Mouse (Mus musculus): Measurements from ENCODE around the gene Tmbim1. TPM values are rescaled to one million over a fixed set of nuclear protein-coding genes. Genes with fewer than 3 reads are reported as not detected.
"Not testable (repeated sequence)": the region's sequence is repeated elsewhere in the genome, so short reads cannot be mapped to it uniquely, and the experiment has no call there.

The Tmbim1 gene
- polyA plus RNA-seq, 1 experiment from 2014 or later = 10.7 TPM

GRCm38 (mm10) chr1:74338013-74338412 lies 32.6 kb upstream of the Tmbim1 start:
- Histone ChIP-seq H3K9me3 (replicated peaks) (no peaks in the 10 kb centered on the region), H3K4me1 (peaks cover 36% of the 10 kb centered on the region), H3K27me3 (ENCODE audit: low read depth, poor library complexity, severe bottlenecking) (no peaks in the 10 kb centered on the region), H3K4me3 (no peak overlapping the region), H3K36me3 (peaks cover 21% of the 10 kb centered on the region), H3K27ac (no peak overlapping the region; the same call in 1 of the 2 replicates)
- WGBS = 87% methylated on average over 5 of the region's 5 CpGs
- no peak for DNase-seq (ENCODE audit: low spot score)

DNA sequence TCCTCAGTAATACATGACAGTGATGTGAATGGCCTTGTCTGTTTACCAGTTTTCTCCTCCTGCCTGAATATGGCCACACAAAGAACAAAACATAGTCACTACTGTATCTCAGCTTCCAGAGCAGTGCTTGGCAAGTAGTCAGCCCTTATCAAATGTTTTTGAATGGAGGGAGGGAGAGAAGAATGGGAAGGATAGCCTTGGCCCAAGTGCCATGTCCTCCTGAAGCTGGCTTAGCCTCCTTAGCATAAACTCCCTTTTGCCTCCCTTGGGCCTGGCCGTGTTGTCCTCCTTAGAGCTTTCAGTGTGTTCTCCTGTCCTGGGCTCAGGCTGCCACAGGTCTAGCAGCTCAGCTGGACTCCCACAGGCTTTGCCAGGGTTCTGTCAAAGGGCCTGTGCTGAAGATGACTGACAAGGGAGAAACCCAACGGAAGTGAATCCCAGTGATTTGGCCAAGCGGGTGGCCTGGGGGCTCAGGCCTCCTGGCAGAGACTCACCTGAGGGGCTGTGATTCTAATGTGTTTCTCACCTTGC lies 31.9 kb upstream of the Tmbim1 start:
- H3K4me1 ChIP-seq = peaks cover 36% of the 10 kb centered on the region
- WGBS = 81% methylated on average over 3 of the region's 3 CpGs

GRCm38 (mm10) chr1:74335436-74336170 lies 30.2 kb upstream of the Tmbim1 start:
- Histone ChIP-seq H3K4me1 (peaks cover 53% of the 10 kb centered on the region), H3K36me3 (peaks cover 21% of the 10 kb centered on the region), H3K4me3 (no peak overlapping the region), H3K27me3 (ENCODE audit: low read depth, poor library complexity, severe bottlenecking) (no peaks in the 10 kb centered on the region), H3K27ac (no peak overlapping the region), H3K9me3 (replicated peaks) (no peaks in the 10 kb centered on the region)
- DNase-seq (ENCODE audit: low spot score) = peak; percentile 26
- 83% methylated on average over 6 of the region's 6 CpGs for WGBS

More for the DNA sequence above, 31.9 kb upstream of the Tmbim1 start:
- H3K27ac ChIP-seq = no peak overlapping the region
- peaks cover 21% of the 10 kb centered on the region for H3K36me3 ChIP-seq
- DNase-seq (ENCODE audit: low spot score) = peak; percentile 26
- no peaks in the 10 kb centered on the region for H3K9me3 ChIP-seq (replicated peaks)
- H3K27me3 ChIP-seq (ENCODE audit: low read depth, poor library complexity, severe bottlenecking) = no peaks in the 10 kb centered on the region
- no peak overlapping the region for H3K4me3 ChIP-seq

DNA sequence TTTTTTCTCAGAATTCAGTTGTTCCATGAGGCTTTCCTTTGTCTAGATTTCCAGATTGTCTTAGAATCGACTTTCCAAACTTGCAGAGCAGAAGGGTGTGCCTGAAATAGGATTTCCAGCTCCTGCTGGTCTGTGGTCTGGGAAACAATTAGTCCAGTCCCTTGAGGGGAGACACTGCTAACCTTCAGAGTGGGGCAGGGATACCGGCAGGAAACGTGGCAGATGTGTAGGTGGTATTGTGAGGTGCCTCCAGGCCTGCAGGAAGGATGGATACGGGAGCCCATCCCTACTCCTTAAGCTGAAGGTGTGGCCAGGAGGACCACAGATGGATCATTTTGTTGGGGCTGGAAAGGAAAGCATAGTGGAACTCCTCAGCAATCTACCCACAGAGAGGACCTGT lies 29.6 kb upstream of the Tmbim1 start:
- no peaks in the 10 kb centered on the region for H3K9me3 ChIP-seq (replicated peaks)
- DNase-seq (ENCODE audit: low spot score) = peak; percentile 30
- peak overlapping the region; percentile 25; the same call in 1 of the 2 replicates for H3K27ac ChIP-seq
- H3K4me1 ChIP-seq = peaks cover 56% of the 10 kb centered on the region
- H3K36me3 ChIP-seq = peaks cover 15% of the 10 kb centered on the region
- no peaks in the 10 kb centered on the region for H3K27me3 ChIP-seq (ENCODE audit: low read depth, poor library complexity, severe bottlenecking)
- WGBS = 78% methylated on average over 4 of the region's 4 CpGs
- H3K4me3 ChIP-seq = no peak overlapping the region

DNA sequence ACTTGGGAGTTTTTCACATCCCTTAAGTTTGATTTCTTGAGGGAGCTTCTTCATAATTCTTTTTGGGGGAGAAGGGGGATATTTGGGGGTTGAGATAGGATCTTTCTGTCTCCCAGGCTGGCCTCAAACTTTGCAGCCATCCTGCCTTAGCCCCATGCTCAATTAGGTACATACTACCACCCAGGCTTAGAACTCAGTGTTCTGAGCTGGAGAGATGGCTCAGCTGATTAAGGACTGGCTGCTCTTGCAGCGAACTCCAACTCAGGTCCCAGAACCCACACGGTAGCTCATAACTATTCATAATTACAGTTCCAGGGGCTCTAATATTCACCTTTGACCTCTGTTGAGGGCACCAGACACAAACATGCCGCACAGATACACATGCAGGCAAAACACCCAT lies 29.2 kb upstream of the Tmbim1 start:
- no peak overlapping the region for H3K4me3 ChIP-seq
- WGBS = 82% methylated on average over 3 of the region's 3 CpGs
- peaks cover 56% of the 10 kb centered on the region for H3K4me1 ChIP-seq
- H3K9me3 ChIP-seq (replicated peaks) = no peaks in the 10 kb centered on the region
- H3K27ac ChIP-seq = peak overlapping the region; percentile 25; the same call in 1 of the 2 replicates
- H3K36me3 ChIP-seq = peaks cover 11% of the 10 kb centered on the region
- no peak for DNase-seq (ENCODE audit: low spot score)
- no peaks in the 10 kb centered on the region for H3K27me3 ChIP-seq (ENCODE audit: low read depth, poor library complexity, severe bottlenecking)

GRCm38 (mm10) chr1:74332930-74333329 lies 27.5 kb upstream of the Tmbim1 start:
- DNase-seq (ENCODE audit: low spot score) = no peak
- no peaks in the 10 kb centered on the region for H3K27me3 ChIP-seq (ENCODE audit: low read depth, poor library complexity, severe bottlenecking)
- peaks cover 49% of the 10 kb centered on the region for H3K4me1 ChIP-seq
- peak overlapping the region; percentile 82 for H3K27ac ChIP-seq
- 6% methylated on average over 9 of the region's 9 CpGs for WGBS
- H3K9me3 ChIP-seq (replicated peaks) = no peaks in the 10 kb centered on the region
- H3K36me3 ChIP-seq = peaks cover 11% of the 10 kb centered on the region
- peak overlapping the region; percentile 58 for H3K4me3 ChIP-seq

GRCm38 (mm10) chr1:74332241-74332763 lies 26.9 kb upstream of the Tmbim1 start:
- Histone ChIP-seq H3K4me1 (peaks cover 48% of the 10 kb centered on the region), H3K36me3 (peaks cover 11% of the 10 kb centered on the region), H3K4me3 (peak overlapping the region; percentile 58), H3K27me3 (ENCODE audit: low read depth, poor library complexity, severe bottlenecking) (no peaks in the 10 kb centered on the region), H3K27ac (peak overlapping the region; percentile 82), H3K9me3 (replicated peaks) (no peaks in the 10 kb centered on the region)
- under 1% methylated on average over 36 of the region's 36 CpGs for WGBS
- DNase-seq (ENCODE audit: low spot score) = peak; percentile 95

DNA sequence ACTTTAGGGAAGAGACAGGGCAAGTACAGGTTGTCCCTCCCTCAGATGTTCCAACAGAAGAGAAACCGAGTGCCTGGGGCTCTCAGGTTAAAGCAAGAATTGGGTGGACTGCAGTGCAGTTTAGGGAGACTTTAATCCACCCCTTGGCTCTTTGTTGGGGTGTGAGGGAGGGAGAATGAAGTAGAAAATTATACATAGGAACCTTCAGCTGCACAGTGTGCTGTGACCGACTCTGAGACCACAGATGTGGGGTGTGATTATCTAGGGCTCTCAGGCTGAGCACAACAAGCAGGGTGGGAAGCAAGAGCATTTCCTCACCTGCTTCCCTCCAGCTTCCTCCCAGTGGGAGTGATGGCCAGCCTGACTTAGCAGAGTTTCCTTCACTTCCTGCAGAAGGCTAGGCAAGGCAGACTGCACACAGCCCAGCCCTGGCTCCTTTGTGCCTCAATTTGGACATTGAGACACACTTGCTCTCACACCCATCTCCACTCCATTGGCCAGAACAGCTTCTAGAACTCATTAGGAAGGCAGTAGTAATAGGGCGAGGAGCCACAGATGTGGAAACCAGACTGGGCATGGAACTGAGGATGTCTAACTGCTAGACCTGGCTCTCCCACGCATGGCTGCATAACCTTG lies 25.7 kb upstream of the Tmbim1 start:
- H3K36me3 ChIP-seq = peaks cover 2% of the 10 kb centered on the region; the same call in 1 of the 2 replicates
- H3K4me1 ChIP-seq = peaks cover 48% of the 10 kb centered on the region
- H3K9me3 ChIP-seq (replicated peaks) = no peaks in the 10 kb centered on the region
- H3K4me3 ChIP-seq = no peak overlapping the region
- no peak for DNase-seq (ENCODE audit: low spot score)
- H3K27ac ChIP-seq = peak overlapping the region; percentile 82
- no peaks in the 10 kb centered on the region for H3K27me3 ChIP-seq (ENCODE audit: low read depth, poor library complexity, severe bottlenecking)
- 88% methylated on average over 4 of the region's 4 CpGs for WGBS

- Histone ChIP-seq H3K36me3 (no peaks in the 10 kb centered on the region), H3K4me3 (no peak overlapping the region), H3K4me1 (peaks cover 42% of the 10 kb centered on the region), H3K27me3 (ENCODE audit: low read depth, poor library complexity, severe bottlenecking) (no peaks in the 10 kb centered on the region), H3K27ac (no peak overlapping the region), H3K9me3 (replicated peaks) (no peaks in the 10 kb centered on the region)
- 81% methylated on average over 7 of the region's 7 CpGs for WGBS
- DNase-seq (ENCODE audit: low spot score) = no peak
Observed at GRCm38 (mm10) chr1:74329899-74330431, 24.5 kb upstream of the Tmbim1 start.

DNA sequence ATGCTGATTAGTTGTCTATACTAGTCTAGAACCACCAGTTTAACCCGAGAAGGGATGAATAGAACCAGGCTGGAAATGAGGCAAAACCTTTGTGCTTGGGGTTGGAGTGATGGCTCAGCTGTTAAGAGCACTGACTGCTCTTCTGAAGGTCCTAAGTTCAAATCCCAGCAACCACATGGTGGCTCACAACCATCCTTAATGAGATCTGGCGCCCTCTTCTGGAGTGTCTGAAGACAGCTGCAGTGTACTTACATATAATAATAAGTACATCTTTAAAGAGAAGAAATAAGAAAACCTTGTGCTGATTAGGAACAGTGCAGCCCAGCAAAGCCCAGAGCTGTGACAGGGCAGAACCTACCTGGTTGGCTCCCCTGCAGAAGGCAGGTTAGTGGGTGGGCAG lies 21.5 kb upstream of the Tmbim1 start:
- H3K4me3 ChIP-seq; DNase-seq (ENCODE audit: low spot score); H3K27me3 ChIP-seq (ENCODE audit: low read depth, poor library complexity, severe bottlenecking); H3K36me3 ChIP-seq; H3K27ac ChIP-seq; H3K9me3 ChIP-seq (replicated peaks): not testable (repeated sequence)
- WGBS = 70% methylated on average over 2 of the region's 2 CpGs
- peaks cover 20% of the 10 kb centered on the region for H3K4me1 ChIP-seq

DNA sequence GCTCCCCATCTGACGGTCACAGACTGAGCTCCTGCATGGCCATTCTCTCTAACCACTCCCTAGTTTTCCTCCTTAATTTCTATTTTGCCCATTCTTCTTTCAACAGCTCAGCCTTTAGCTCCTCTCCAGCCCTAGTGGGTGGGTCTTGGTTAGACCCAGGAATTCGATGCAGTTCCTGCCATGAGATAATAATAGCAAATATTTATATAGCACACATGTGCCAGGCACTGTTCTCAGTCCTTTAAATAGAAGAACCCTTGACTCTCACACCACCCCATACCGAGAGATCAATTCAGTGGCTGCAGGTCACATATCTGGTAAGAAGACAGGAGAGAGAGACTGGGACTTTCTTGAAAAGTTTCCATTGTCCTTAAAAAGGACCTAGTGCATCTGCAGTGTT lies 16.0 kb upstream of the Tmbim1 start:
- H3K4me3 ChIP-seq = no peak overlapping the region
- no peaks in the 10 kb centered on the region for H3K36me3 ChIP-seq
- no peak overlapping the region for H3K27ac ChIP-seq
- H3K27me3 ChIP-seq (ENCODE audit: low read depth, poor library complexity, severe bottlenecking) = no peaks in the 10 kb centered on the region
- no peak for DNase-seq (ENCODE audit: low spot score)
- WGBS = 85% methylated on average over 3 of the region's 3 CpGs
- peaks cover 17% of the 10 kb centered on the region for H3K4me1 ChIP-seq
- no peaks in the 10 kb centered on the region for H3K9me3 ChIP-seq (replicated peaks)

DNA sequence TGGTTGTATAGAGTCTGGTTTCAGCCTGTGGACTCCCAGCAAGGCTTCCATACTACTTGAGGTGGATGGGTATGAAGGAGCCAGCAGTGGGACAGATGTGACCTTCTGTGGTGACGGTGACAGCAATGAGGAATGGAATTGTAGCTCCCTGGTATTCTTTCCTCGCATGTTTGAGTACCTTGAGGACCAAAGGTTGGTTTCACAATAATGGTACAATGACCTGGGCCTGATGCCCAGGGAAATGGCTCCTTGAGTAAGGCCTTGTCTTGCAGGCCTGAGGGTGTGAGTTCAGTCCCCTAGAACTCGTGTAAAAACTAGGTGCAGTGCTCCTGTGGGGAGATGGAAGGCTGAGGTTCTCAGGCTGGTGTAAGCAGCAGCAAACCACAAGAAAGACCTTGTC lies 13.3 kb upstream of the Tmbim1 start:
- H3K27ac ChIP-seq = no peak overlapping the region
- 96% methylated on average over 3 of the region's 3 CpGs for WGBS
- H3K27me3 ChIP-seq (ENCODE audit: low read depth, poor library complexity, severe bottlenecking) = no peaks in the 10 kb centered on the region
- H3K36me3 ChIP-seq = no peaks in the 10 kb centered on the region
- H3K4me3 ChIP-seq = no peak overlapping the region
- peaks cover 21% of the 10 kb centered on the region for H3K4me1 ChIP-seq
- DNase-seq (ENCODE audit: low spot score) = no peak
- H3K9me3 ChIP-seq (replicated peaks) = no peaks in the 10 kb centered on the region
